Mouse (Mus musculus) Patski (cell line): ENCODE measurements around the gene Rheb. TPM values are rescaled to one million over a fixed set of nuclear protein-coding genes. Genes with fewer than 3 reads are reported as not detected.
A peak's percentile ranks its signal among the peaks of the same experiment; 100 is the strongest.
"Not testable (repeated sequence)": the region's sequence is repeated elsewhere in the genome, so short reads cannot be mapped to it uniquely, and the experiment has no call there.

Source experiments
- ATAC-seq: fragments of 100-300 bp; one replicate; pipeline ENCODE4 v1.8.0; 2021
- CTCF ChIA-PET: fragments of 350-600 bp; sonication (Branson Sonifier 250); formaldehyde crosslinking; loops from one replicate; lab custom pipeline; 2022; ENCODE audit warnings: inconsistent platforms; lab: Charles Lee
- POLR2A ChIA-PET: fragments of 350-600 bp; sonication (Branson Sonifier 250); formaldehyde crosslinking; loops from one replicate; lab custom pipeline; 2022; ENCODE audit warnings: antibody characterized with exemption, inconsistent platforms; lab: Charles Lee
- DNase-seq: peaks from one replicate; pipeline ENCODE4 v3.0.0-alpha.2; 2011; ENCODE audit warnings: low read depth, low spot score
- H3K27me3 ChIP-seq: fragments of 371-371 bp; one replicate; pipeline ENCODE4 v1.5.1; 2021
- CTCF ChIP-seq: fragments of 100-300 bp; IDR thresholded peaks from one replicate; pipeline ENCODE4 v1.5.1; 2021
- in situ Hi-C: fragments of 300-500 bp; cut with MboI; formaldehyde crosslinking; loops from 3 replicates; pipeline ENCODE4 v1.11.1; 2018; ENCODE audit warnings: low pct_unique_long_range_greater_than_20kb, mixed read lengths
- polyA plus RNA-seq: library from polyadenylated mRNA; unstranded; gene quantifications from one replicate; pipeline ENCODE4 v1.2.3, GENCODE M21; 2021

Gene Rheb
- polyA plus RNA-seq, 1 experiment from 2014 or later, result 168 TPM

- H3K27me3 ChIP-seq, result no peaks in the 10 kb centered on the region
- ChIA-PET CTCF (interaction anchor here (0.6 to 1.5 kb wide), 4 partner anchors 10 to 1409 kb away, joined by 3 to 7 read pairs (median 4); no protein-coding TSS in a partner anchor), POLR2A (interaction anchor here (0.7 kb wide), 1 partner anchor 19 kb away, joined by 3 read pairs; no protein-coding TSS in a partner anchor)
- no peak for TF ChIP-seq CTCF
- in situ Hi-C loops, result no loop called here
- no peak for DNase-seq
- ATAC-seq, result no peak
These were observed 18.5 kb downstream of the Rheb start for GRCm38 (mm10) chr5:24823864-24824405.

DNA sequence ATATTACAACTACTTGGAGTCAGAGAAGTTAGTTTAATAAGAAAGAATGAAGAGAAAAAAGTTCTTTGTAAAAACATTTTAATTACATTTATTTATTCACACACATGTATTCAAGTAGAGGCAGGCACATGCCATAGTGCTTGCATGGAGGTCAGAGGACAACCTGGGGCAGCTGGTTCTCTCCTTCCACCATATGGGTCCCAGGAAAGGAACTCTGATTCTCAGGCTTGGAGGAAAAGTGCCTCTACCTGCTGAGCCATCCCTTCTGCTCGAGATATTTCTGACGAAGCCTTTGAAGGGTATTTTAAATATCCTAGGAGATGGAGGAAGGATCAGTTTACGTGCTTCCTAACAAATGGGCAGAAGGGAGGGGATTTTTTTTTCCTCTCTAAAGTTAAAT, 19.6 kb downstream of the Rheb start:
- DNase-seq (no peak), ATAC-seq (no peak)
- POLR2A ChIA-PET, result no interaction called here
- CTCF ChIA-PET, result no interaction called here
- no peaks in the 10 kb centered on the region for H3K27me3 ChIP-seq
- no peak for TF ChIP-seq CTCF
- in situ Hi-C loops, result no loop called here

DNA sequence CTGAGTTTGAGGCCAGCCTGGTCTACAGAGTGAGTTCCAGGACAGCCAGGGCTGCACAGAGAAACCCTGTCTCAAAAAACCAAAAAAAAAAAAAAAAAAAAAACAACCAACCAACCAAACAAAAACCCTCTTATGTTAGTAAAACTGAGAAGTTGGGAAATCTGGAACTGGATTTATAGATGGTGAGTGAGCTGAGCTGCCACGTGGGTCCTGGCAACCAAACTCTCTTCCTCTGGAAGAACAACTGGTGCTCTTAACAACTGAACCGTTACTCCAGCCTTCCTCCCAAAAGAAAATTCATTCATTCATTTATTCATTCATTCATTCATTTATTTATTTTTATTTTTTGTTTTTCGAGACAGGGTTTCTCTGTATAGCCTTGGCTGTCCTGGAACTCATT, 20.2 kb downstream of the Rheb start:
- POLR2A ChIA-PET, result interaction anchor here (0.7 kb wide), 1 partner anchor 17 kb away, joined by 3 read pairs; no protein-coding TSS in a partner anchor
- DNase-seq, in situ Hi-C loops, CTCF ChIA-PET, ATAC-seq, H3K27me3 ChIP-seq: not testable (repeated sequence)

- POLR2A ChIA-PET, result no interaction called here
- CTCF ChIA-PET, result interaction anchor here (1.0 to 1.5 kb wide), 4 partner anchors 10 to 21 kb away, joined by 3 to 6 read pairs (median 4); no protein-coding TSS in a partner anchor
- TF ChIP-seq CTCF, result no peak
- in situ Hi-C loops, result no loop called here
- DNase-seq (no peak), ATAC-seq (peak; percentile 49)
- no peaks in the 10 kb centered on the region for H3K27me3 ChIP-seq
These were observed 21.0 kb downstream of the Rheb start for GRCm38 (mm10) chr5:24821403-24821841.

- in situ Hi-C loops, result no loop called here
- no peak for TF ChIP-seq CTCF
- ATAC-seq, result no peak
- DNase-seq, result no peak
- H3K27me3 ChIP-seq, result no peaks in the 10 kb centered on the region
- ChIA-PET POLR2A (interaction anchor here (0.5 kb wide), 1 partner anchor 368 kb away, joined by 8 read pairs; the partner anchor contains the start of gene Agap3), CTCF (interaction anchor here (1.0 to 1.5 kb wide), 5 partner anchors 9 to 190 kb away, joined by 3 to 6 read pairs (median 4); no protein-coding TSS in a partner anchor)
These were observed 21.8 kb downstream of the Rheb start for GRCm38 (mm10) chr5:24820627-24821026.

GRCm38 (mm10) chr5:24817191-24817590, 25.2 kb downstream of the Rheb start:
- ChIA-PET CTCF (no interaction called here), POLR2A (no interaction called here)
- DNase-seq (no peak), ATAC-seq (no peak)
- TF ChIP-seq CTCF, result no peak
- no peaks in the 10 kb centered on the region for H3K27me3 ChIP-seq
- in situ Hi-C loops, result no loop called here

DNA sequence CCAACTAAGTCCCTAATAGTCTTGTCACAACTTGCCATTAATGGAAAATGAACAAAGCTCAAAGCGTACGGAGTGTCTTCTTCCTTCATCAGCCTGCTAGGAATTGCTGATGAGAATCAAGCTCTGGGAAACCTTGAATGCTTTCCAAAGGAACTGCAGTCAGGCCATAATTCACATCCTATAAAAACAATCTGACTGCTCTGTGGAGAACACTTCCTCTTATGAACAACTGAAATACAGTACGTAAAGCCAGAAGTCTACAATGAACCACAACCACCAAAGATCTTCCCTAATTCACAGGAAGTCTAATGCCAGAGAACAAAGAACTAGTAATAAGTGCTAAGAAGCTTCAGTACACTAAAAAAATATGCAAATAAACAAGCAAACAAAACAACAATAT, 28.5 kb downstream of the Rheb start:
- in situ Hi-C loops, result no loop called here
- DNase-seq (no peak), ATAC-seq (no peak)
- POLR2A ChIA-PET, result interaction anchor here (0.6 kb wide), 1 partner anchor 9 kb away, joined by 3 read pairs; no protein-coding TSS in a partner anchor
- TF ChIP-seq CTCF, result no peak
- H3K27me3 ChIP-seq, result no peaks in the 10 kb centered on the region
- CTCF ChIA-PET, result interaction anchor here (0.9 to 2.4 kb wide), 5 partner anchors 11 to 126 kb away, joined by 3 to 7 read pairs (median 4); no protein-coding TSS in a partner anchor

DNA sequence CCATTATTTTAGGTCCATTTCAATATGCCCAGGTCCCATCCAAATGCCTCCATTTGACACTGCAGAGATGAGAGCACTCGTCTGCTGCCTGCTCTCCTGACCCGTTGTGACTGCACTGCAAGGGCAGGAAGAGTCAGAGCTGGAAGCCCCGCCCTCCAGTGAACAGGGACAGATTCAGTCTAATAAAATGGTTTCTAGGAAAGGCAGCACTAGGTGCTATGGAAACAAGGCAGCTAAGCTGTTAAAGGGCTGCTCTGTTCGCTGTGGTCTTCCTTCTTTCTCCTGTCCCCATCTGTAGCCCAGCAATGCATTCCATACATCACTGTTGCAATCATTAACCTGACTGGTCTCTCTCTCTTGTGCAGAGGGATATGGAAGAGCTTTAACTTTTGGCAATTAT, 29.4 kb downstream of the Rheb start:
- ChIA-PET POLR2A (no interaction called here), CTCF (interaction anchor here (1.2 to 2.4 kb wide), 5 partner anchors 10 to 198 kb away, joined by 3 to 8 read pairs (median 4); no protein-coding TSS in a partner anchor)
- H3K27me3 ChIP-seq, result no peaks in the 10 kb centered on the region
- in situ Hi-C loops, result no loop called here
- ATAC-seq (peak; percentile 49), DNase-seq (no peak)
- TF ChIP-seq CTCF, result no peak

DNA sequence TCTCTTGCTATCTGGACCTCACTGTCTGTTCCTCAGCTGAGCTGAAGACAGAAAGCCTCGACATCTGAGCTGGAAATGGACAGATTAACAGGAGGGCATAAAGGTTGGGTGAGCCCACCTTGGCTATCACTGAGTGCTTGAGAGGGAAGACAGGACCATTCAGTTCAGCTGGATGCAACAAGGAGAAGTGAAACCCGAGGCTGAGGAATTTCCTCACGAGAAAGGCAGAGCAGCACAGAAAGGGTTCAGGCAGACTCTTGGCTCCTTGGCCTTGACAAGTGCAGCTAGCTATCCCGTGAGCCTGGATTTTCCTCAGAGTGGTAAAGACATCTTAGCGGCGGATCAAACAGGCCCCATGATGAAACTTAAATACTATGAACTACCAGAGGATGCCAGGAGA, 37.2 kb downstream of the Rheb start:
- ATAC-seq (no peak), DNase-seq (no peak)
- no peaks in the 10 kb centered on the region for H3K27me3 ChIP-seq
- in situ Hi-C loops, result no loop called here
- ChIA-PET POLR2A (interaction anchor here (1.1 kb wide), 1 partner anchor 9 kb away, joined by 3 read pairs; no protein-coding TSS in a partner anchor), CTCF (interaction anchor here (1.0 to 1.3 kb wide), 4 partner anchors 10 to 206 kb away, joined by 3 to 5 read pairs (median 3); no protein-coding TSS in a partner anchor)
- TF ChIP-seq CTCF, result no peak

DNA sequence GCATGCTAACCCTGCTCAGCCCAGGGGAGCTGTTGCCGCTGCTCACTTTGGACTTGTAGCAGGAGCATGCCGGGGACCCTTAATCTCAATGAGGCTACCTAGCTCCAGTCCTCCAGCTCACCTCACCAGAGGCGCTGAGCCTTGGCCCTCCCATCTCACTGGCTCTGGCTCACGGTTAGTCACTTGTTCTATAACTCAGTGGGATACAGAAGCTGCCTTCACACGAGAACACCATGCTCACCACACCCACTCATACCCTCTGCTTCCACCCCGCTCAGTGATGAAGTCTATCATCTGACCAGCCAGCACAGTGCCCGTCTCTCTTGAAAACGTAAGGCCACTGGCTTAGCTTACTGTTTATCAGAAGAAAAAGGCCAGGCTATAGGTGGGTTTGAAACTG, 37.8 kb downstream of the Rheb start:
- ChIA-PET CTCF (interaction anchor here (1.0 to 1.3 kb wide), 5 partner anchors 10 to 206 kb away, joined by 3 to 5 read pairs (median 3); no protein-coding TSS in a partner anchor), POLR2A (interaction anchor here (1.1 kb wide), 1 partner anchor 9 kb away, joined by 3 read pairs; no protein-coding TSS in a partner anchor)
- H3K27me3 ChIP-seq, result no peaks in the 10 kb centered on the region
- ATAC-seq (no peak), DNase-seq (no peak)
- in situ Hi-C loops, result no loop called here
- no peak for TF ChIP-seq CTCF
